In the genomic region with DNA sequence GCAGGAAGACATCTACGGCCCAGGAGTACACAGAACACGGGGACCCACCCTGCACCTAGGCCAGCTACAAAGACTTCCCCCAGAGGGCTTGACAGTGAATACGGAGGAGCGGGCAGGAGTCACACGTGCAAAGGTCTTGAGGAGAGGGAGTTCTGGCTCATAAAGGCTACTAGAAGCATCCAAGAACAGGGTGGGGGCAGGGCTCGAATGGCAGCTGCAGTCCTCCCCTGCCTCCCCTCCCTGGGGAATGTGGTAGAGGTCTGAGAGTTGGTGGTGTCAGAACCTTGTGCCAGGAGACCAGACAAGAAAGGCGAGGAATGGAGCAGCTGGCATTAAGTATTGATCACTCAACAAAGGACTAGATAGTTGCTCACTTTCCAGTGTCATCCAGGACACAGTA, we compare ENCODE assay signal across 14 mouse cellular contexts. TPM values are rescaled to one million over a fixed set of nuclear protein-coding genes. Genes with fewer than 3 reads are reported as not detected.
DNase-seq lines count a peak whose midpoint lies in the region; ATAC-seq and TF ChIP-seq lines count a peak whose summit lies in the region.
"Had no signal": no experiment of that assay in that cellular context is flagged by ENCODE, and none has a peak within 500 bp of the region (broad histone marks: within the 10 kb centered on the region; RNA-seq: fewer than 3 reads in every experiment).

No protein-coding gene starts in this region.

- peaks cover 52% of the 10 kb centered on the region for H3K4me1 ChIP-seq in hindbrain, embryonic 12.5 days
- H3K4me1 ChIP-seq in hindbrain, embryonic 14.5 days (replicated peaks; ENCODE audit: control insufficient read depth, insufficient read depth, low read length) = peaks cover 25% of the 10 kb centered on the region
- H3K4me1 ChIP-seq in midbrain, embryonic 10.5 days = peaks cover 39% of the 10 kb centered on the region
- peaks cover 42% of the 10 kb centered on the region for H3K4me1 ChIP-seq in midbrain, embryonic 13.5 days (replicated peaks)

- no peaks in the 10 kb centered on the region for H3K27me3 ChIP-seq in hindbrain, embryonic 12.5 days
- no peaks in the 10 kb centered on the region for H3K27me3 ChIP-seq in hindbrain, embryonic 14.5 days (ENCODE audit: control insufficient read depth, insufficient read depth, low read length)
- no peaks in the 10 kb centered on the region for H3K27me3 ChIP-seq in midbrain, embryonic 10.5 days (ENCODE audit: low read depth, poor library complexity, severe bottlenecking)
- H3K27me3 ChIP-seq in midbrain, embryonic 13.5 days = no peaks in the 10 kb centered on the region
- H3K27me3 ChIP-seq in myocyte (ENCODE audit: control insufficient read depth, insufficient read depth, insufficient read length) = no peaks in the 10 kb centered on the region
- H3K27me3 ChIP-seq: limb, embryonic 12.5 days had no signal

- TF ChIP-seq POLR2A in myocyte (IDR thresholded peaks at IDR 0.05; ENCODE audit: insufficient read length, low read depth) = no peak

- DNase-seq in embryo, embryonic 11 days = peak; percentile 43
- DNase-seq in embryo, embryonic 9.5 days (ENCODE audit: extremely low spot score) = no peak
- DNase-seq in hindbrain, embryonic 14.5 days (ENCODE audit: low spot score) = no peak
- no peak for DNase-seq in midbrain, embryonic 10.5 days (ENCODE audit: low spot score)
- DNase-seq in spleen, postnatal 10 days (ENCODE audit: low spot score in 2 of 2) = no peak
- DNase-seq: forebrain, postnatal 0 days; gastrocnemius, postnatal 25 days; heart, postnatal 14 days; thymus, postnatal 25 days had no signal

- no peaks in the 10 kb centered on the region for H3K36me3 ChIP-seq in hindbrain, embryonic 12.5 days
- H3K36me3 ChIP-seq in hindbrain, embryonic 14.5 days (replicated peaks; ENCODE audit: control insufficient read depth, insufficient read depth) = no peaks in the 10 kb centered on the region
- H3K36me3 ChIP-seq in midbrain, embryonic 10.5 days = no peaks in the 10 kb centered on the region
- H3K36me3 ChIP-seq in midbrain, embryonic 13.5 days = no peaks in the 10 kb centered on the region
- no peaks in the 10 kb centered on the region for H3K36me3 ChIP-seq in myocyte (ENCODE audit: control insufficient read depth, insufficient read depth)

- no peak overlapping the region for H3ac ChIP-seq in myocyte (ENCODE audit: control insufficient read depth, insufficient read length)

- 45% methylated on average over 7 of the region's 7 CpGs for WGBS in hindbrain, embryonic 12.5 days
- 45% methylated on average over 7 of the region's 7 CpGs for WGBS in hindbrain, embryonic 14.5 days
- WGBS in midbrain, embryonic 10.5 days = 69% methylated on average over 7 of the region's 7 CpGs
- 50% methylated on average over 7 of the region's 7 CpGs for WGBS in midbrain, embryonic 13.5 days

- no peak overlapping the region for H3K4me3 ChIP-seq in hindbrain, embryonic 12.5 days
- no peak overlapping the region for H3K4me3 ChIP-seq in hindbrain, embryonic 14.5 days (replicated peaks; ENCODE audit: low read length)
- H3K4me3 ChIP-seq in midbrain, embryonic 10.5 days = no peak overlapping the region
- no peak overlapping the region for H3K4me3 ChIP-seq in midbrain, embryonic 13.5 days (replicated peaks)
- no peak overlapping the region for H3K4me3 ChIP-seq in myocyte
- H3K4me3 ChIP-seq: limb, embryonic 12.5 days had no signal

- H3K79me2 ChIP-seq in myocyte (ENCODE audit: control insufficient read depth, insufficient read depth) = no peaks in the 10 kb centered on the region

- H3K4me2 ChIP-seq in hindbrain, embryonic 12.5 days (replicated peaks) = no peak overlapping the region
- H3K4me2 ChIP-seq in hindbrain, embryonic 14.5 days (replicated peaks) = no peak overlapping the region
- no peak overlapping the region for H3K4me2 ChIP-seq in midbrain, embryonic 13.5 days (replicated peaks)
- no peak overlapping the region for H3K4me2 ChIP-seq in myocyte (ENCODE audit: low read depth)
- H3K4me2 ChIP-seq: limb, embryonic 12.5 days had no signal

- ATAC-seq in hindbrain, embryonic 12.5 days (ENCODE audit: low FRiP score) = no peak
- no peak for ATAC-seq in hindbrain, embryonic 14.5 days (ENCODE audit: low FRiP score)
- no peak for ATAC-seq in midbrain, embryonic 13.5 days
- ATAC-seq: forebrain, postnatal 0 days; intestine, postnatal 0 days had no signal

- no peaks in the 10 kb centered on the region for H3K9me3 ChIP-seq in hindbrain, embryonic 12.5 days (replicated peaks)
- no peaks in the 10 kb centered on the region for H3K9me3 ChIP-seq in hindbrain, embryonic 14.5 days (ENCODE audit: control insufficient read depth, low read length)
- no peaks in the 10 kb centered on the region for H3K9me3 ChIP-seq in midbrain, embryonic 10.5 days (replicated peaks)
- H3K9me3 ChIP-seq in midbrain, embryonic 13.5 days = no peaks in the 10 kb centered on the region
- H3K9me3 ChIP-seq: limb, embryonic 12.5 days had no signal

- peak overlapping the region; percentile 66; the same call in 1 of the 2 replicates for H3K27ac ChIP-seq in hindbrain, embryonic 12.5 days
- no peak overlapping the region for H3K27ac ChIP-seq in hindbrain, embryonic 14.5 days
- H3K27ac ChIP-seq in midbrain, embryonic 10.5 days (replicated peaks) = peak overlapping the region; percentile 76
- no peak overlapping the region; the same call in 1 of the 2 replicates for H3K27ac ChIP-seq in midbrain, embryonic 13.5 days

- H3K9ac ChIP-seq in hindbrain, embryonic 12.5 days = no peak overlapping the region
- no peak overlapping the region for H3K9ac ChIP-seq in hindbrain, embryonic 14.5 days
- no peak overlapping the region for H3K9ac ChIP-seq in midbrain, embryonic 13.5 days (replicated peaks)
- H3K9ac ChIP-seq: forebrain, postnatal 0 days had no signal

TF ChIP-seq in myocyte, 11 proteins besides CTCF, POLR2A, EP300 and RAD21:
- TF ChIP-seq MYOD1 (IDR thresholded peaks at IDR 0.05; ENCODE audit: control insufficient read depth in 1 of 3, insufficient read length in 2 of 3, low read depth in 2 of 3) (peak in 2 of 3 experiments; percentile 75 to 79), MYOG (IDR thresholded peaks at IDR 0.05; ENCODE audit: control insufficient read depth in 1 of 3, insufficient read depth in 1 of 3, insufficient read length in 2 of 3, low read depth in 2 of 3) (peak in 2 of 3 experiments; percentile 44 to 83), USF1 (IDR thresholded peaks at IDR 0.05; ENCODE audit: low read depth) (no peak), TCF12 (IDR thresholded peaks at IDR 0.05; ENCODE audit: insufficient read depth, poor library complexity, severe bottlenecking) (no peak), CEBPB (IDR thresholded peaks at IDR 0.05; ENCODE audit: insufficient read depth, poor library complexity, severe bottlenecking) (no peak), MAX (IDR thresholded peaks at IDR 0.05; ENCODE audit: low read depth) (no peak), E2F4 (IDR thresholded peaks at IDR 0.05; ENCODE audit: insufficient read depth) (no peak), POLR2AphosphoS2 (IDR thresholded peaks at IDR 0.05; ENCODE audit: insufficient read length, low read depth) (no peak), REST (IDR thresholded peaks at IDR 0.05; ENCODE audit: insufficient read depth, insufficient read length) (no peak), SRF (IDR thresholded peaks at IDR 0.05; ENCODE audit: control insufficient read depth, insufficient read length, low read depth) (no peak), TCF3 (IDR thresholded peaks at IDR 0.05; ENCODE audit: insufficient read length, low read depth) (no peak)

RNA-seq across cellular contexts. Expression of a gene that starts 31.6 kb away (rescaled TPM):
- polyA plus RNA-seq in hindbrain, embryonic 12.5 days (2016; fragmentation: Nextera tagmentation; extraction: Ambion mirVana) = 63.4 and 71.6 TPM in 2 replicates
- 41.3 and 43.4 TPM in 2 replicates for polyA plus RNA-seq in hindbrain, embryonic 14.5 days (2014; fragmentation: Nextera tagmentation; extraction: Ambion mirVana)
- polyA plus RNA-seq in midbrain, embryonic 10.5 days (2016; fragmentation: Nextera tagmentation; extraction: Ambion mirVana) = 48.0 and 52.6 TPM in 2 replicates
- polyA plus RNA-seq in midbrain, embryonic 13.5 days (2015; fragmentation: Nextera tagmentation; extraction: Ambion mirVana) = 24.0 and 29.3 TPM in 2 replicates
- 227 TPM for polyA plus RNA-seq in myocyte (2012; fragmentation: generic; extraction: Trizol)

Comparison
In these comparisons a context has a peak if more than half of its experiments do, and no peak if none do; other contexts are left out.
1. H3K27ac ChIP-seq: peak in hindbrain, embryonic 12.5 days (single experiment) and midbrain, embryonic 10.5 days (single experiment); none in hindbrain, embryonic 14.5 days (single experiment) and midbrain, embryonic 13.5 days (single experiment).